Mouse (Mus musculus): ENCODE measurements around the gene Col15a1.

Gene Col15a1

DNA sequence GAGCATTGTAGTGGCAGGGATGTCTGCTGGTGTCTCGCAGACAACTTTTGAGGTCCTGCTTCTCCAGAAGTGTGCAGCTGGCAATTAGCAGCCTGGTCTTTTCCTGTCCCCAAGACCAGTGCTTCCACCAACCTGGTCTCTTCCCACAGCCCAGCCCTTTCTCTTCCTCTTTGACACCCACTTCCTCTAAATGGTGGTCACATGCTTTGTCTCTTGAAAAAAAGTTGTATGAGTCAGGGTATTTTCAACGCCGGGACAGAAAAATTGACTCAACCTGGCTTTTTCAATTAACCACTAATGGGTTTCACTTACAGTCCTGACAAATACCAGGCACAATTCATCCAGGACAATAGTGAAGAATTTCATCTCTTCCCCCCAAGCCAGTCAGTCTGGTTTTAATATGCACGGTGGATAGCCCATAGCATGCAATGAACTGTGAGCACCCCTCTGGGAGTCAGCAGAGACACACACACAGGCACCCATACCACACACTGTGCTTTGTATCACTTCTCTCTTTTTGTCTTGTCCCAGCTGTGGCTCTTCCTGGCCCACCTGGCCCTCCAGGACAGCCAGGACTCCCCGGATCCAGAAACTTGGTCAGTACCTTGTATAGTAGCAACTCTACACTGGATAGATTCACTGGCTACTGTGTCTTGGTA, 95.5 kb downstream of the Col15a1 start:
- peak; percentile 74 for DNase-seq (ENCODE audit: inconsistent ontology term)

DNA sequence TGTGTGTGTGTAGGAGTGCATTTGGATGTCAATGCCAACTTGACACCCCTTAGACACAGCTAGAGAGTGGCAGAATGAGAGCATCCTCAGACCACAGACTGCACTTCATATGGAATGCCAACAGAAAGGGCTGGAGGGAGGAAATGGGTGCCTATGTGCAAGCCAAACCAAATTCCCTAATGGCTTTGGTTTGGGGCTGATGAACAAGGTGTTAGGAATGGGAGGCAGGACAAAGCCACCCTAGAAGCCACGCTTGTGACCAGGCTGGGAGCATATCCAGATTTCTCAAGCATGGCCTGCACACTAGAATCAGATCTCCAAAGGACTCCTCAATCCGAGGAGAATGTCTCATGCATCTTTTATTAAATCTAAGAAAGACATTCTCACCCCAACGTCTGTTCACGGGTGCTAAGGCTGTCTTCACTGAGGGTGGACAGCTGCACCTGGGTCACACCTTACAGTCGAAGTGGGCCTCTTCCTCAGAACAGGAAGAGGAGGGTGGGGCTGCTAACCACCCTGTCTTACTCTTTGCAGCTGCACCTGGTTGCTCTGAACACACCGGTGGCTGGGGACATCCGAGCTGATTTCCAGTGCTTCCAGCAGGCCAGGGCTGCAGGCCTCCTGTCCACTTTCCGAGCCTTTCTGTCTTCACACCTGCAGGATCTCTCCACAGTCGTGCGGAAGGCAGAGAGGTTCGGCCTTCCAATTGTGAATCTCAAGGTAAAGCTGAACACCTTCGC, 102.1 kb downstream of the Col15a1 start:
- DNase-seq (ENCODE audit: inconsistent ontology term) = peak; percentile 87

DNA sequence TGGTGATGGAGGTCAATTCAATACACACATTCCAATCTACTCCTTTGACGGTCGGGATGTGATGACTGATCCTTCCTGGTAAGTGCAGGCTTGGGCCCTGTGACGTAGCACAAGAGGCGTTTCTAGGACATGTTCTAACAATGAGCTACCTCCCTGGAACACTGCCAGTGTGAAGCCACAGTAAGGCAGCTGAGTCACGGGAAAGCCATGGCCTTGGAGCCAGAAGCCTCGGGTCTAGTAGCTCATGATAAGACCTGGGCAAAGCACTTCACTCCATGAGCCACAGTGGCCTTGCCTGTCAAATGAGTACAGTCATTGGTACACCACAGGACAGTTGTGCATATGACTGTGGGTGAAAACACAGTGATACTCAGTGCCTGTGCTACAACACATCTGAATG, 102.9 kb downstream of the Col15a1 start:
- DNase-seq (ENCODE audit: inconsistent ontology term) = peak; percentile 95

DNA sequence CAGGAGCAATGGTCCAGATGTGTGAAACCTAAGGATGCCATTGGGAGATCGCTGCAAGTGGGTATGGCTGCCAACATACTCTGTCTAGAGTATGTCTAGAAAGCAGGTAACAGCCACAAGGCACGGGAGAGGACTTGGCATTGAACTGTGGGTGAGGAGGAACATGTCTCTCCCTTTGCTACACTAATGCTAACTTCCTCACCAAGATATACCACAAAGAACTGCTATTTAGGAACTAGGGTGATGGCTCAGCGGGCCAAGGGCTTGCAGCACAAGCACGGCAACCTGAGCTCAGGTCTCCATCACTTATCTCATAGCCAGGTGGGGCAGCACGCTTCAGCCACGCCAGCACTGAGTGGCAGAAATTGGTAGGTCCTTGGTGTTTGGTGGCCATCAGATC, 103.5 kb downstream of the Col15a1 start:
- no peak for DNase-seq (ENCODE audit: inconsistent ontology term)

GRCm38 (mm10) chr4:47311929-47312328, 104.0 kb downstream of the Col15a1 start:
- peak; percentile 21 for DNase-seq (ENCODE audit: inconsistent ontology term)

DNA sequence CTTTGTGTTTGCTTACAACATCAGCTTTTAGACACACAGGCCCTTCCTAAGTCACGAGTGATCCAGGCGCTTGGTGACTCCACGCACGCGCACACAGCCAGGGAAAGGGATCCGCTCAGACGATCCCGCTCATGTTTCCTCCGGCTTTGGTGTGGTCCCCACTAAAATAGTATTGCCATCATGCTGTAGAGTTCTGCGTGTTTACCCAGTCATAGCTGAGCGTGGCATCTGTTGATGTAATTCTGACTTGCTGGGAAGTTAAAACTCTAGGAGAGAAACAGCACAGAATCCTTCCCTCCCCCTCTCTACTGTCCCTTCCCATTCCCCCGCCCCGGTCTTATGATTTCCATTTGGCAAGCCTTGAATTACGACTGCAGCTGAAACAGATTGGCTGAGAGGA, 104.7 kb downstream of the Col15a1 start:
- DNase-seq (ENCODE audit: inconsistent ontology term) = no peak

- DNase-seq (ENCODE audit: inconsistent ontology term) = no peak
These were observed 105.9 kb downstream of the Col15a1 start for GRCm38 (mm10) chr4:47313710-47314410.

DNA sequence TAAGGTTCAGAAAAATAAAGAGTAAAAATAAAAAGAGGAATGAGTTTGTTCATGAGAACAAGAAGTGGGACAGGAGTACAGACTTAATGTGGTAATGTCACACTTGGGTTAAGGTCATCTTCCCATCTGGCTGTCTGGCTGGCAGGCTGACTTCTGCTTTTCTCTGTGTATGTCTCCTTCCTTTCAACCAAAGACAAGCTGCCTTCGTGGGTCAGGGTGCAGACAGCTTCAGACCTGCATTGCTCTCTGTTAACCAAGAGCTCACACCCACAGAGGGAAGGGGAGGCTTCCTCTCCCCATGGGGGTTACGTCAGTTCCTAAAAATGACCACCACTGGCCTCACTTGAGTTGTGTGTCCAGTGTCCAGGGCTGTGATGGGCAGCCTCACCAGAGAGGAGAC, 107.5 kb downstream of the Col15a1 start:
- no peak for DNase-seq (ENCODE audit: inconsistent ontology term)

- DNase-seq (ENCODE audit: inconsistent ontology term) = peak; percentile 25
These were observed 108.5 kb downstream of the Col15a1 start for GRCm38 (mm10) chr4:47316432-47316831.

DNA sequence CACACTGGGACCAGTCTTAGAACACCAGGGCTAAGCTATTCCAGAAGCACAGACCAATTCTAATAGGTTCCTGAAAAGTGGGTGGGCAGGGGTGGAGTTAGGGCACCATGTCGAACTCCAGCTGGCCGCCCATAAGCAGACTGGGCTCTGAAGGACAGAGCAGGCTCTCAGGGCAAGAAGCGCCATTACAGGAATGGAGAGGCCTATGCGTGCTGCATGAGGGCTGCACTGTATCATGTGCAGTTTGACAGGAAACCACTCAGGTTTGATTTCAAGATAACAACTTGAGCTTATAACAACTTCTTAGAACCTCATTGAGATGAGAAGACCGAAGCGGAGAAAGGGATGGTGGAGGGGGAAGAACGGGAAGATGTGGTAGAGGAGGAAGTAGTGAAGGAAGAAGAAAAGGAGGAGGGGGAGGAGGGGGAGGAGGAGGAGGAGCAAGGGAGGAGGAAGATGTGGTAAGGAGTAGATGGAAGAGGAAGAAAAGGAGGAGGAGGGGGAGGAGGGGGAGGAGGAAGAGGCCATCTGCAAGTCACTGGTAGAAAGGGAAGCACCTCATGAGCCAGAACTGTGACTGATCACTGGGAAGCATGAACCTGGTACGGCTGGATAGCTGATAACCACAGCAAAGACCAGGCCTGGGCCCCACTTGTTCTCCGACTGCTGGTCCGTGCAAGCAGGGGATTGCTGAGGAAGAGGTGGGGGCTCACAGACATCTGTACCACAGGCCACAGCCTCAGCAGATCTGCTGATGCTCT, 111.8 kb downstream of the Col15a1 start:
- DNase-seq (ENCODE audit: inconsistent ontology term) = no peak

GRCm38 (mm10) chr4:47322315-47322714, 114.4 kb downstream of the Col15a1 start:
- no peak for DNase-seq (ENCODE audit: inconsistent ontology term)

GRCm38 (mm10) chr4:47324206-47324605, 116.2 kb downstream of the Col15a1 start:
- DNase-seq (ENCODE audit: inconsistent ontology term) = no peak

DNA sequence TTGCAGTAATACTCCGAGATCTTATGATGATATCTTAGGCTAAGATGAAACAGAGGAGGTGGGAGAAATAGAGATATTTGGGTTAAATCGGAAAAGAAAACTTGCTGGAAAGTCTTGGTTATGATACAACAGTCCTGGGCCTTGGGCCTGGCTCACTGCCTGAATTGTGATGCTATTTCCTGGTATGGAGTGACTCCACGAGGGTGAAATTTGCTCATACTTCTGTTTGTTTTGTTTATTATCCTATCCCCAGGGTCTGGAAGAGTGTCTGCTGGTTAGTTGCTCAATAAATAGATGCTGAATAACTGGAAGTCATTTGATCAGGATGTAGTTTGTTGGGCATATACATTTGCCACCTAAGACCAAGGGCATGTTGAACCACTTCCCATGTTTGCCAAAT, 119.8 kb downstream of the Col15a1 start:
- no peak for DNase-seq (ENCODE audit: inconsistent ontology term)

DNA sequence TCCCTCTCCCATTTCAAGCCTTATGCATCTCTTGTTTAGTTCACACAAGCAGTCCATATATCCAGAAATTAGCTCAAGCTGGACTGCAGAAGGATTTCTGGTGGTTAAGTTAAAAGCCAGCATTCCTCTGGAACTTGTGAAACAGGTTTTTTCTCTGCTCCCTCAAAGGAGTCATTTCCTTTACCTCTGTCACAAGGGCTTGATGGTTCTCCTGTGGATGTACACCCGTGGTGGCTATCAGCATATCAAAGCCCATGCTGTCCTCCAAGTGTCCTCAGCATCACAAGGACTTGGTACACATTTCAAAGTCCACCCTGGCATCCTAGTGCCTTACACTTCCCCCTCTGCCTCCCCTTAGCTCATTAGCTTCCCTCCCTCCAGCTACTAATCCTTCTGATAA, 121.3 kb downstream of the Col15a1 start:
- DNase-seq (ENCODE audit: inconsistent ontology term) = no peak

GRCm38 (mm10) chr4:47330378-47331052, 122.6 kb downstream of the Col15a1 start:
- no peak for DNase-seq (ENCODE audit: inconsistent ontology term)

DNA sequence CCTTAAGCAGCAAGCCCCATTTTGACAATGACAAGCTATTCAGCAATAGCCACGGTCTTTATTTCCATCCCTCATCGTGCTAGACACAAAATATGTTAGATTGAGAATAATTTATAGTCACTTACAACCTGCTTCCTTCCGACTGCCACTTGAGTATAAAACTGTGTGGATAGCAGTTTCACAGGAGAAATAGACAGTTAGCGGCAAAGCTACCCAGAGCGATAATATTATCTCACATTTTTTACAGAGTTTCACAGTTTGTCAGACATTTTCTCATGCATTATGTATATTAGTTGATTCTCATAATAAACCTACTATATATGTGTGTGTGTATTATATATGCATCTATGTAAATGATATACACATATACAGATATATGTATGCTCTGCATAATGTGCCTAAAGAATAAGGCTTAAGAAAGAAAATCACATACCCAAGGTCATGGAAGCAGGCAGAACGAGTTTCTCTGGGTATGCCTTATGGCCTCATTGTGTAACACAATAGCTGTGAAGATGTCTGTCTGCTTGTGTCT, 124.9 kb downstream of the Col15a1 start:
- DNase-seq (ENCODE audit: inconsistent ontology term) = no peak

DNA sequence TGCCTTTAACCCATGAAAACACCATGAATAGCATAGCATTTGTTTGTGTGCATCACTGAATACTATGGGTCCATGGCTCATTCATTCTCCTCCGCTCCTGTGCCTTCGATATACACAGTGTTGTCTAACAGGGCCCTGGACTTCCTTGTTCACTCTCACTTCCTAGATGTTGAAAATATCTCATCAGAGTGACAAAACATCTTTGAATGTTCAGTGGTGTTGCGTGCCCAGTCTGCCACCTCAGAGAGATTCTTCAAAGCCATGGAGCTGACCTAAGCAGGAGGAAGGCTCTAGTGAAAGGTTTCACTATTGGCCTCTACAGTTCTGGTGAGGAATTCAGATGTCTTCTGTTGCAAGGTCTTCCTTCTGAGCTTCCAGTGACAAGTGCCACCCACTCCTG, 125.6 kb downstream of the Col15a1 start:
- DNase-seq (ENCODE audit: inconsistent ontology term) = no peak

DNA sequence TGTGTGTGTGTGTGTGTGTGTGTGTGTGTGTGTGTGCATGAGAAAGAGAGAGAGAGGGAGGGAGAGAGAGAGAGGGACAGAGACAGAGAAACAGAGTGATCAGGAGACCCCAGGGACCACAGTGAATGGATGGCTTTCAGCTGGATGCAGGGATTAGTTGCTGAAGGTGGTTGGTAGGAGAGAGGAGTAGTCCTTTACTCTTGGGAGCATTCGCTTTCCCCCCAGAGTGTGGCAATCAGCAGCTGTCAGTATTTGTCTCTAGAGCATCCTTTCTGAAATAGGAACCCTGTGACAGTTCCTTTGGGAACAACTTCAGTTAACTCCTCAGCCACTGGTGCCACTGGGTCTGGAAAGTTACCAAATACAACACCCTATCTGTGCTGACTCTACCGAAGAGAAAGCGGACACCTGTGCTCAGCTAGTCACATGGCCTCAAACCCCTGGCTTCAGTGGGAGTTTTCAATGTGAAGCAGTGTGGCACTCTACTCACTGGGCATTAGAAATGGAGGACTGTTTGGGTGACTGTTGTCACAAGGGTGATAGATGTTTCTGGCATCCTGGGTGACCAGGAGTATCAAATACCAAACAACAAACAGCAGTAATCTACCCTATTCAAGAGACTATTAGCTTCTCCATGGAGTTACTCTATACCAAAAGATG, 129.1 kb downstream of the Col15a1 start:
- no peak for DNase-seq (ENCODE audit: inconsistent ontology term)

GRCm38 (mm10) chr4:47342632-47343031, 134.7 kb downstream of the Col15a1 start:
- peak; percentile 68 for DNase-seq (ENCODE audit: inconsistent ontology term)

DNA sequence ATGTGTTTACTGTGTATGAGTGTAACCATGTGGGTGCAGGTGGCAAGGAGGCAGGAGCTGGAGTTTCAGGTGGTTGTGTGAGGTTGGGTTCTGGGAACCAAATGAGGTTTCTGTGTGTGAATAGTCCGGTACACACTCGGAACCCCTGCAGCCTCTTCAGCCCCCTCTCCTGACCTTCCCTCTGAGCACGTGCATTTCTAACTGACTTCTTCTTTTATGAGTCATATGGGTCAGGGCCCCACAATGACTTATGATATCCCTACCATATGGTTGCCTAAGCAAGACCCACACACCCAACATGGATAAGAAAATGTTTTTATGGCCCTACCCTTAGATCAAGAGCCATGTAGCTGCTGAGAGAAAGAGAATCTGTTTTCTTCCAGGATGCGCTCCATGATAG, 139.1 kb downstream of the Col15a1 start:
- no peak for DNase-seq (ENCODE audit: inconsistent ontology term)

DNA sequence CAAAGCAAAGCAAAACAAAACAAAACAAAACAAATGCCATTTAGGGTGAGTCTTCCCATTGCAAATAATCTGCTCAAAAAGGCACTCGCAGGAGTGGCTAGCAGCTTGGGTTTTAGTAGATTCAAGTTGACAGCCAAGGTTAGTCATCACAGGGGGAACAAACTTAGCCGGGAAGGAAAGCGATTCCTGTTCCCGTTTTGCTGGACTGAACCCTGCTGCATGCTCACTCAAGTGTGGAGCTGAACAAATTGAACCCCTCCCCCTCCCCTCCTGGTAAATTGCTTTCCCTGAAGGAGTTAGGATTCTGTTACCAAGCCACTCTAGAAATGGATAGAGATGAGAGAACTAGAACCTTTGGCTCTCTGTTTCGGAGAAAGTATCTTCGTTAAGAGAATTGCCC, 141.8 kb downstream of the Col15a1 start:
- peak; percentile 51 for DNase-seq (ENCODE audit: inconsistent ontology term)
